Mouse (Mus musculus): ENCODE data around the gene Cep128.

DNA sequence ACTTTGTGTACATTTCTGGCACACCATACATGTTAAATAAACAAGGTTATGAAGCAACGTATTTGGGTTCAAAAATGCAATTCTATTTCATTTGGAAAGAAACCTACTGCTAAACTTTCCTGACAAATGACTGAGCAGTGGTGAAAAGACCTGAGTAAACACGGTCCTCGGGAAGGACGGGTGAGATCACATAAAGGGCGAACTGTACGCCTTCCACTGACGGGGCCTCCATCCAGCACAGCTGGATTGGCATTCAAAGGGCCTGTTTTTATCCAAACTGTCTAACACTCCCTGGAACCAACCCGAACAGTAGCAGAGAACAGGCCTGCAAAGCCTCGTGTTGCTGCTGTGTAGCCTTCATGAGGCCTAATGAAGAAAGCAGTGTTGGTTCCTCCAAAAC lies 356.5 kb downstream of the Cep128 start:
- no peak for TF ChIP-seq POLR2A (IDR thresholded peaks at IDR 0.05; ENCODE audit: control insufficient read depth in 1 of 2, insufficient read depth in 1 of 2, low read depth in 1 of 2, low read length in 2 of 2, poor library complexity in 1 of 2)
- no peak for TF ChIP-seq CHD1 (IDR thresholded peaks at IDR 0.05; ENCODE audit: low read depth, low read length)
- TF ChIP-seq TBP (IDR thresholded peaks at IDR 0.05; ENCODE audit: low read depth, low read length), result no peak
- no peak for TF ChIP-seq ZNF384 (IDR thresholded peaks at IDR 0.05; ENCODE audit: low read depth, low read length)
- no peak for TF ChIP-seq E2F4 (IDR thresholded peaks at IDR 0.05; ENCODE audit: borderline replicate concordance, low read depth, low read length)
- no peak for TF ChIP-seq ZC3H11A (IDR thresholded peaks at IDR 0.05; ENCODE audit: low read depth, low read length)
- no peak for TF ChIP-seq CTCF (IDR thresholded peaks at IDR 0.05 in 2 of 3, conservative IDR thresholded peaks at IDR 0.05 in 1 of 3; ENCODE audit: control insufficient read depth in 1 of 3, insufficient read depth in 1 of 3, low read depth in 2 of 3, low read length in 3 of 3, poor library complexity in 1 of 3, severe bottlenecking in 1 of 3)
- TF ChIP-seq NELFE (IDR thresholded peaks at IDR 0.05; ENCODE audit: low read depth, low read length), result no peak
- no peak for TF ChIP-seq MAZ (IDR thresholded peaks at IDR 0.05; ENCODE audit: low read depth, low read length)
- TF ChIP-seq TCF12 (IDR thresholded peaks at IDR 0.05; ENCODE audit: low read depth, low read length), result no peak
- TF ChIP-seq GATA1 (IDR thresholded peaks at IDR 0.05; ENCODE audit: low read depth, low read length), result no peak
- no peak for TF ChIP-seq ELF1 (IDR thresholded peaks at IDR 0.05; ENCODE audit: low read depth, low read length)
